Mouse (Mus musculus) ZHBTc4 (cell line): ENCODE data around the gene Alpk1.
"Not testable (repeated sequence)": the region's sequence is repeated elsewhere in the genome, so short reads cannot be mapped to it uniquely, and the experiment has no call there.

Source experiments
- DNase-seq: peaks from one replicate; pipeline ENCODE4 v3.0.0-alpha.2; 2011; ENCODE audit warnings: low read depth, low spot score

Gene Alpk1

DNA sequence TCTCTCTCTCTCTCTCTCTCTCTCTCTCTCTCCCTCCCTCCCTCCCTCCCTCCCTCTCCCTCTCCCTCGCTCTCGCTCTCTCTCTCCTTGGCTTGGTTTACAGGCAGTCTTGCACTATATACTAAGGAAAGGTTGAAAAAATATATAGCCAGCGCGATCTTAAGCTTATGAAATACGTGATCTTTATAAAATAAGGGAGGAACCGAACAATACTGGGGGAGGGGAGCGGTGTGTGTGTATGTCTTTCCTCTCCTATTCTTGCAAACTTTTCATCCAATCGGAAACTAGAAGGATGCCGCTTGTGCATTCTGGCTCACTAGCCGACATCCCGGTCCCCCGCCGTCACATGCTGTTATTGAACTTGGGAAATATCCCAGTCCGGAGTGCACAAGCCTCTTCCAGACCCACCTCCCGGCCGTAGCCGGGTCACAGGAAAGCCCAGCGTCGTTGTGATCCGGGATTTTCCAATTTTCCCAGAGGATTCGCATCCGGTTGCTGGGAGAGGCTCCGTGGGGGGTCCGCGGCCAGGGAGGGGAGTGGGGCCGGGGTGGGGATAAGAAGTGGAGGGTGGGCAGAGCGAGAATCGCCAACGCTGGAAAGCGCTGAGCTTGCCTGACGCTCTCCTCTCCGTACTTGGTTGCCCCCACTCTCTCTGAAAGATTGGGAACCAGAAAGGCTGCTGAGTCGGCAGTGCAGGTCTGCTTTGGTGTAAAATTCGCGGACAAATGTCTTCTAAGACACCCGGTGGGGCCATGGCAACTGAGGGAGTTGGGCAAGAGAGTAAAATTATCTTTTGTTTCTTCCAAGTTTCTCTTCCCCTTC lies 10.1 kb upstream of the Alpk1 start:
- peak; percentile 32 for DNase-seq

DNA sequence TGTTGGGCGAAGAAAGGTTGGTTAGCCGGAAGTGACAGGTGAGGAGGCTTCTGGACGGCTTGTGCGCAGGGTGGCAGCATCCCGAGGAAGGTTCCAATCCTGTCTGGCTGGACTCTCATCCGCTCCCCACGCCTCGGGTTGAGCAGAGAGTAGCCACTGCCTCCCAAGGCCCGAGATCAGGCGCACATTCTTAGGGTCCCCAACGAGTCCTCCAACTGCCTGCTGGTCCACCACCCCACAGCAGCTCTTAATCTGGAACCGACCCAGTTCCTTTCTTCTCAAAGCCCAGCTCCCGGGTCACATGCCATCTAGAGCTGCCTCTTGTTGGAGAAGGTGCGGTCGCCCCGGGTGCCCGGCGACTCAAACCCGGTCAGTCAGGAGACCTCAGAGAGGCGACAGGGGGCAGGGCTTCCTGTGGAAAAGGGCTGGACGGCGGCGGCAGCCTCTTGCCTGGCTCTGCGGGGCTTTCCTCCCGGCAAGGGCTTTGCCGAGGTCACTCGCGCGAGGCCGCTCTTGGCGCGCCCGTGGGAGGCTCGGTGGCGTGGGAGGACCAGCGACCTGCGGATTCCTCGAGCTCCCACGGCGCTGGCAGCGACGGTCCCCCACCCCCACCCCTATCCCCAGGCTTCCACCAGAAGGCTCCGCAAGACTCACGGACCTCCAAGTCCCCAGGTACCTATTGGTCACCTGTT lies 9.3 kb upstream of the Alpk1 start, which contains the start of gene Tifa:
Gene Tifa (plus strand): TSS at position 306 of the 692 bp plus-strand sequence.
- peak; percentile 40 for DNase-seq

GRCm38 (mm10) chr3:127788919-127789318 lies 8.6 kb upstream of the Alpk1 start:
- DNase-seq, result no peak

DNA sequence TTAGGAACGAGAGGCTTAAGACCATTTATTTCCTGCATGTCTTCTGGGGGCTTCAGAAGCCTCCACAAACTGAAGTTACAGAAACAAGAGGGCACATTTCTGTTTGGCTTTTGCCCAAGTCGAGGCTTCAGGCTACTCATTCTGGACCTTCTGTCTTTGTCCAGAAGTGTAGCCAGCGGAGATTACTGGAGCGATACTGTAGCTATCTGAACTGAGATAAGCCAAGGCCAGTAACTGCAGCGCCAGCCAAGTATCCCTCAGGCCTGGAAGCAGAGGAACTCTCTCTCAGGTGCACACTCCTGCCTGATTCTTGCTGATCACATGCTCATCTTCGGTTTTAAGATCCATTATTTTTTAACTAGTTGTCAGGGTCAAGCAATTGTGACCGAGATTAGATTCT lies 7.7 kb upstream of the Alpk1 start:
- no peak for DNase-seq

DNA sequence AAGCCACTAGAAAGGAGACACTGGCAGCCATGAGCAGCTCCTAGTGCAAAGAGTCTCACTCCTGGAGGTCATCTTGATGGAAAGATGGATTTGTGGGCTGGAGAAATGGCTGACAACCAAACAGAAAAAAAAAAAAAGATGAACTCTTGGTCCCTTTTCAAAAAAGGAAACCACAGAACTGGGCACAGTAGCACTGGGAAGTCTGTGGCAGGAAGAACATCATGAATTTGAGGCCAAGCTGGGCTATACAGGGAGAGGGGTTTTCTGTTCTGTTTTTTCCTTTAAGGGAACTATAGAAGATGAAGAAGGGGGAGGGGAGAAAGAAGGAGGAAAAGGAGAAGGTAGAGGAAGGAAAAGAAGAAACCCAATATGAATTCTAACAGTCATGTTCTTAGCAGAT lies 6.7 kb upstream of the Alpk1 start:
- DNase-seq, result no peak

GRCm38 (mm10) chr3:127783680-127784079 lies 3.4 kb upstream of the Alpk1 start:
- DNase-seq, result not testable (repeated sequence)

- no peak for DNase-seq
These were observed 2.6 kb upstream of the Alpk1 start for GRCm38 (mm10) chr3:127782921-127783320.

- no peak for DNase-seq
These were observed 594 bp upstream of the Alpk1 start for GRCm38 (mm10) chr3:127780921-127781320.

- no peak for DNase-seq
These were observed 11.2 kb downstream of the Alpk1 start for GRCm38 (mm10) chr3:127769146-127769545.

- DNase-seq, result no peak
These were observed 14.4 kb downstream of the Alpk1 start for GRCm38 (mm10) chr3:127765971-127766370.

GRCm38 (mm10) chr3:127764541-127764940 lies 15.8 kb downstream of the Alpk1 start:
- DNase-seq, result peak; percentile 53

DNA sequence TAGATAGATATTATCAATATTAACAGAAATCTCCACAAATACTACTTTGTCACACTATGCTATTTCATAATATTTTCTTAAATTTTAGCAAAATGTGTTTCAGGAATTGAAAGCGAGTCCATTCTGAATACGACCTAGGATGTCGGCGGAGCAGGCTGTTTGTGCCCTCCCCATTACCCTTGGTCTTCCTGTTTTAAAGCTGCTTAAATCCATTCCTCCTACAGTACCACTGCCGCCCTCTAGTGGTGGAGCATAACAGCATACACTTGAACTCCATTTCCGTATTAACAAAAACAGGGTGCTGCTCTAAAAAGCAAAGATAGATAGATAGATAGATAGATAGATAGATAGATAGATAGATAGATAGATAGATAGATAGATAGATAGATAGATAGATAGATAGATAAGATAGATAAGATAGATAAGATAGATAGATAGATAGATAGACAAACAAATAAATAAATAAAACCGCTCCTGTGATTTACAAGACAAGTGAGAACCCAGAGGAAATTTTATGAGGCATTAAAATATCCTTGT lies 17.2 kb downstream of the Alpk1 start:
- peak; percentile 81 for DNase-seq

DNA sequence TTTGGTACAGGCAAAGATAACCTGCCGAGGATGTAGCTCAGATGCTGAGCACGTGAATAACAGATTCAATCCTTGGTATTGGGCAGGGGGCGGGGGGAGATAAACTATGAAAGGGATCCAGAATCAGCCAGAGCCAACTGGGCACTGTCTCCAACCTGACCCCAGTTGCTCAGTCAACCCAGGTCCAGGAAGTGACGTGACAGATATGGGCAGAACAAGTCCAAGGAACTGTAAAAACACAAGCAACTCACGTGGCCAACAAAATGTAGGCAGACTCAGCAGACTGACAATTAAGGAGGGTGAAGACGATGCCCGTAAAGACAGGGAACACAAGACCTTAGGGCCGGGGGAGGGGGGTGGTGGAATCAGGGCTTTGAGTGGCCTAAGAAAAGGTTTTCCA lies 17.9 kb downstream of the Alpk1 start:
- no peak for DNase-seq

GRCm38 (mm10) chr3:127759212-127759611 lies 21.1 kb downstream of the Alpk1 start:
- DNase-seq, result no peak

- DNase-seq, result no peak
These were observed 21.5 kb downstream of the Alpk1 start for GRCm38 (mm10) chr3:127758806-127759205.

DNA sequence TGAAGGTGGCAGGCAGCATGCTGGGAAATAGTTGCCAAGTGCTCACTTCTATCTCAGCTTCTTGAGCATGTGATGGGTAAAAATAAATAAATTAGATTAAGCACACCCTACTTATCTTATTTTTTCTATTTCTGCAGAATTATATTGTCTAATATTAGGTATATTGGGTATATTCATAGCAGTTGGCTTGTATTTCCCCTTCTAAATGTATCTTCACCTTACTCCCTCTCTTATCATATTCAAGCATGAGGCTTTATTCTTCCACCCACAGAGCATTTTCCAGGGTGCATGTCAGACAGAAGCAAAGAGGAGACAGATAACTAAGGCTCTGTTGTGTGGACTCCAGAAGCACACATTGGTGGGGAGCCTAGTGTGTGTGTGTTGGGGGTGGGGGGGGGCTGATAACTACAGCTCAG lies 22.4 kb downstream of the Alpk1 start:
- DNase-seq, result no peak

DNA sequence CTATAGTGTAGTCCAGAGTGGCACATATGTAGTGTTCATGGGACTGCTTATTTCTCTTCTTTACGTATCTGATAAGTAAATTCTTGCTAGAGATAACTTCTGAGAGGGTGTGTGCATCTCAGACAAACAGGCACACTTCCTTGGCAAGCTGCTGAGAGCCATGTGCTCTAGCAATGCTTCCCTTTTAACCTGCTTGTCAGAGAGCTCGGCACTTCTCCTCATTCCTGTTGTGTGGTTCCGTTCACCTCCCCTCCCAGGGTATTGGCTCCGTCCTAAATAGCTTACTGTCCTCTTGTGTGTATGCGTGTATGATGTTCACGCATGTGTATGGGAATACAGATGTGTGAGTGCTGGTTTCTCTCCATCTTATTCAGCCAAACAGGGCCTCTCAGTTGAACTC lies 23.9 kb downstream of the Alpk1 start:
- no peak for DNase-seq

DNA sequence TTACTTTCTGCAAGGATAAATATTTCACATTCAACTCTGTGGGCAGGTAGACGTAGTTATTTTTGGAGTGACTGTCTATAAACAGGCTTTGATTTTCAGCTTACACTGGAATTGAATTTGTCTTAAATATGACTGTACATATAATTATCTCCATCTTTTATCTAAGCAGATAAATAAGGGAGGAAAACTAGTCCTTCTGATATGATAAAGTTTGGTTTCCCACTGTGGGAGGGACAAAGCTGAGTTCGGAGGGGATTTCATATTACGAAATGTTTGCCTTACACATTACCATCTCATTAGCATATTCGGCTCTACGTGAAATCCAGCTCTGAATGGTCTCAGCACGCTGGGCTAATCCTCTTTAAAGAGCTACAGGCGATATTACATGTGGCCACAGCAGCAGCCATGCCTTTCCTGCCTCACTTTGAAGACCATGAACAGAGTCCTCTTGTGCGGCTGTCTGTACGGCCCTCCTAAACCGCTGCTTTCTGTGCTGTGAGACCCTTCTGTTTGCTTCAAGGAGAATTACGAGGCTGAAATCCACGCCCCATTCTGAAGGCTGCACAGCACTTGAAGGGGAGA lies 30.3 kb downstream of the Alpk1 start:
- no peak for DNase-seq

DNA sequence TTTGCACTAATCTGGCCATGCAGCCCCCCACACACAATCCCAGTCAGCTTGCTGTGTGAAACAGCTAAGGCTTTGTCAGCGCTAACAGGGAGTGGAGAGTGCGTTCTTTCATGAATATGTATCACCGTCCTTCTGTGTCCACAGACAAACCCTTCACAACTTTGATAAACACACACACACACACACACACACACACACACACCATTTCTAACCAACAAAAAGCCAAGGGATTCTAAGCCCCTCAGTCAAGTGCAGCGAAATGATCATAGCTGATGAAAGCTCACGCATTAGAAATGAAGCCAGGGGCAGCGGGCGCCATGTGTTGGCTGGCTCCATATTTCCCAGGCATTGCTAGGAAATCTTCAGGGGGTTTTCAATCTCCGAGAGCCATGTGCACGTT lies 31.1 kb downstream of the Alpk1 start:
- no peak for DNase-seq

- DNase-seq, result no peak
These were observed 31.7 kb downstream of the Alpk1 start for GRCm38 (mm10) chr3:127748644-127749043.

- DNase-seq, result no peak
These were observed 34.3 kb downstream of the Alpk1 start for GRCm38 (mm10) chr3:127745911-127746640.

GRCm38 (mm10) chr3:127745504-127745903 lies 34.8 kb downstream of the Alpk1 start:
- DNase-seq, result no peak
